Mouse (Mus musculus): ENCODE results near the gene Ddr2. TPM values are rescaled to one million over a fixed set of nuclear protein-coding genes. Genes with fewer than 3 reads are reported as not detected.

The Ddr2 gene
- polyA plus RNA-seq, 1 experiment, result 13.7 TPM

GRCm38 (mm10) chr1:170152552-170152951, 42.0 kb upstream of the Ddr2 start:
- TF ChIP-seq CTCF (IDR thresholded peaks at IDR 0.05; ENCODE audit: control insufficient read depth, insufficient read depth, insufficient read length), result no peak
- TF ChIP-seq MYOG (IDR thresholded peaks at IDR 0.05; ENCODE audit: control insufficient read depth, extremely low read depth, insufficient read length), result no peak
- no peak for TF ChIP-seq MAX (IDR thresholded peaks at IDR 0.05)
- TF ChIP-seq USF1 (IDR thresholded peaks at IDR 0.05; ENCODE audit: low read depth), result no peak
- no peak for TF ChIP-seq FOSL1 (IDR thresholded peaks at IDR 0.05; ENCODE audit: insufficient read depth, low read length, poor library complexity, severe bottlenecking)
- no peak for TF ChIP-seq CEBPB (IDR thresholded peaks at IDR 0.05; ENCODE audit: low read depth)
- no peak for TF ChIP-seq MYOD1 (IDR thresholded peaks at IDR 0.05; ENCODE audit: control insufficient read depth, insufficient read length, low read depth)
- H3K36me3 ChIP-seq (ENCODE audit: control insufficient read depth, insufficient read depth), result peaks cover 35% of the 10 kb centered on the region
- H3K4me3 ChIP-seq (ENCODE audit: insufficient read depth, poor library complexity, severe bottlenecking), result no peak overlapping the region
- no peak overlapping the region for H3ac ChIP-seq (ENCODE audit: control insufficient read depth, insufficient read length, low read depth)
- no peaks in the 10 kb centered on the region for H3K79me3 ChIP-seq (ENCODE audit: low read depth)
- H3K79me2 ChIP-seq (ENCODE audit: control insufficient read depth, insufficient read depth), result no peaks in the 10 kb centered on the region
- H3K27me3 ChIP-seq (ENCODE audit: control insufficient read depth, insufficient read depth, insufficient read length), result no peaks in the 10 kb centered on the region

- Histone ChIP-seq H3K36me3 (ENCODE audit: control insufficient read depth, insufficient read depth) (peaks cover 44% of the 10 kb centered on the region), H3K79me3 (ENCODE audit: low read depth) (no peaks in the 10 kb centered on the region)
Measured at GRCm38 (mm10) chr1:170150870-170151269, 40.3 kb upstream of the Ddr2 start.

GRCm38 (mm10) chr1:170149756-170150155, 39.2 kb upstream of the Ddr2 start:
- H3ac ChIP-seq (ENCODE audit: control insufficient read depth, insufficient read length, low read depth), result no peak overlapping the region
- TF ChIP-seq CEBPB (IDR thresholded peaks at IDR 0.05; ENCODE audit: low read depth) (no peak), CTCF (IDR thresholded peaks at IDR 0.05; ENCODE audit: control insufficient read depth, insufficient read depth, insufficient read length) (no peak), MYOG (IDR thresholded peaks at IDR 0.05; ENCODE audit: control insufficient read depth, extremely low read depth, insufficient read length) (no peak), FOSL1 (IDR thresholded peaks at IDR 0.05; ENCODE audit: insufficient read depth, low read length, poor library complexity, severe bottlenecking) (no peak), MYOD1 (IDR thresholded peaks at IDR 0.05; ENCODE audit: control insufficient read depth, insufficient read length, low read depth) (no peak), MAX (IDR thresholded peaks at IDR 0.05) (no peak), USF1 (IDR thresholded peaks at IDR 0.05; ENCODE audit: low read depth) (no peak)
- no peak overlapping the region for H3K4me3 ChIP-seq (ENCODE audit: insufficient read depth, poor library complexity, severe bottlenecking)
- no peaks in the 10 kb centered on the region for H3K27me3 ChIP-seq (ENCODE audit: control insufficient read depth, insufficient read depth, insufficient read length)
- H3K79me3 ChIP-seq (ENCODE audit: low read depth), result no peaks in the 10 kb centered on the region
- no peaks in the 10 kb centered on the region for H3K79me2 ChIP-seq (ENCODE audit: control insufficient read depth, insufficient read depth)
- H3K36me3 ChIP-seq (ENCODE audit: control insufficient read depth, insufficient read depth), result peaks cover 45% of the 10 kb centered on the region

More at GRCm38 (mm10) chr1:170150870-170151269, 40.3 kb upstream of the Ddr2 start:
- Histone ChIP-seq H3ac (ENCODE audit: control insufficient read depth, insufficient read length, low read depth) (no peak overlapping the region), H3K27me3 (ENCODE audit: control insufficient read depth, insufficient read depth, insufficient read length) (no peaks in the 10 kb centered on the region), H3K79me2 (ENCODE audit: control insufficient read depth, insufficient read depth) (no peaks in the 10 kb centered on the region), H3K4me3 (ENCODE audit: insufficient read depth, poor library complexity, severe bottlenecking) (no peak overlapping the region)
- TF ChIP-seq MYOG (IDR thresholded peaks at IDR 0.05; ENCODE audit: control insufficient read depth, extremely low read depth, insufficient read length), result no peak
- no peak for TF ChIP-seq MAX (IDR thresholded peaks at IDR 0.05)
- TF ChIP-seq CTCF (IDR thresholded peaks at IDR 0.05; ENCODE audit: control insufficient read depth, insufficient read depth, insufficient read length), result no peak
- TF ChIP-seq USF1 (IDR thresholded peaks at IDR 0.05; ENCODE audit: low read depth), result no peak
- TF ChIP-seq CEBPB (IDR thresholded peaks at IDR 0.05; ENCODE audit: low read depth), result no peak
- TF ChIP-seq FOSL1 (IDR thresholded peaks at IDR 0.05; ENCODE audit: insufficient read depth, low read length, poor library complexity, severe bottlenecking), result no peak
- no peak for TF ChIP-seq MYOD1 (IDR thresholded peaks at IDR 0.05; ENCODE audit: control insufficient read depth, insufficient read length, low read depth)

- H3K36me3 ChIP-seq (ENCODE audit: control insufficient read depth, insufficient read depth), result peaks cover 48% of the 10 kb centered on the region
- H3K4me3 ChIP-seq (ENCODE audit: insufficient read depth, poor library complexity, severe bottlenecking), result no peak overlapping the region
Measured at GRCm38 (mm10) chr1:170148536-170148935, 38.0 kb upstream of the Ddr2 start.

GRCm38 (mm10) chr1:170147651-170148448, 37.3 kb upstream of the Ddr2 start:
- Histone ChIP-seq H3K4me3 (ENCODE audit: insufficient read depth, poor library complexity, severe bottlenecking) (no peak overlapping the region), H3K79me3 (ENCODE audit: low read depth) (no peaks in the 10 kb centered on the region), H3K36me3 (ENCODE audit: control insufficient read depth, insufficient read depth) (peaks cover 50% of the 10 kb centered on the region), H3ac (ENCODE audit: control insufficient read depth, insufficient read length, low read depth) (no peak overlapping the region), H3K79me2 (ENCODE audit: control insufficient read depth, insufficient read depth) (no peaks in the 10 kb centered on the region), H3K27me3 (ENCODE audit: control insufficient read depth, insufficient read depth, insufficient read length) (no peaks in the 10 kb centered on the region)
- TF ChIP-seq CTCF (IDR thresholded peaks at IDR 0.05; ENCODE audit: control insufficient read depth, insufficient read depth, insufficient read length) (no peak), MYOG (IDR thresholded peaks at IDR 0.05; ENCODE audit: control insufficient read depth, extremely low read depth, insufficient read length) (no peak), MYOD1 (IDR thresholded peaks at IDR 0.05; ENCODE audit: control insufficient read depth, insufficient read length, low read depth) (no peak), MAX (IDR thresholded peaks at IDR 0.05) (no peak), CEBPB (IDR thresholded peaks at IDR 0.05; ENCODE audit: low read depth) (no peak), USF1 (IDR thresholded peaks at IDR 0.05; ENCODE audit: low read depth) (no peak), FOSL1 (IDR thresholded peaks at IDR 0.05; ENCODE audit: insufficient read depth, low read length, poor library complexity, severe bottlenecking) (no peak)

More at GRCm38 (mm10) chr1:170148536-170148935, 38.0 kb upstream of the Ddr2 start:
- Histone ChIP-seq H3ac (ENCODE audit: control insufficient read depth, insufficient read length, low read depth) (no peak overlapping the region), H3K79me2 (ENCODE audit: control insufficient read depth, insufficient read depth) (no peaks in the 10 kb centered on the region), H3K79me3 (ENCODE audit: low read depth) (no peaks in the 10 kb centered on the region), H3K27me3 (ENCODE audit: control insufficient read depth, insufficient read depth, insufficient read length) (no peaks in the 10 kb centered on the region)
- TF ChIP-seq MYOD1 (IDR thresholded peaks at IDR 0.05; ENCODE audit: control insufficient read depth, insufficient read length, low read depth) (no peak), MYOG (IDR thresholded peaks at IDR 0.05; ENCODE audit: control insufficient read depth, extremely low read depth, insufficient read length) (no peak), USF1 (IDR thresholded peaks at IDR 0.05; ENCODE audit: low read depth) (no peak), CEBPB (IDR thresholded peaks at IDR 0.05; ENCODE audit: low read depth) (no peak), MAX (IDR thresholded peaks at IDR 0.05) (no peak), CTCF (IDR thresholded peaks at IDR 0.05; ENCODE audit: control insufficient read depth, insufficient read depth, insufficient read length) (no peak), FOSL1 (IDR thresholded peaks at IDR 0.05; ENCODE audit: insufficient read depth, low read length, poor library complexity, severe bottlenecking) (no peak)
